Mouse (Mus musculus): Measurements from ENCODE around the gene Tmbim1. TPM values are rescaled to one million over a fixed set of nuclear protein-coding genes. Genes with fewer than 3 reads are reported as not detected.
"Not testable (repeated sequence)": the region's sequence is repeated elsewhere in the genome, so short reads cannot be mapped to it uniquely, and the experiment has no call there.

Tmbim1 gene
- polyA plus RNA-seq, 1 experiment from 2014 or later, result 44.4 TPM

DNA sequence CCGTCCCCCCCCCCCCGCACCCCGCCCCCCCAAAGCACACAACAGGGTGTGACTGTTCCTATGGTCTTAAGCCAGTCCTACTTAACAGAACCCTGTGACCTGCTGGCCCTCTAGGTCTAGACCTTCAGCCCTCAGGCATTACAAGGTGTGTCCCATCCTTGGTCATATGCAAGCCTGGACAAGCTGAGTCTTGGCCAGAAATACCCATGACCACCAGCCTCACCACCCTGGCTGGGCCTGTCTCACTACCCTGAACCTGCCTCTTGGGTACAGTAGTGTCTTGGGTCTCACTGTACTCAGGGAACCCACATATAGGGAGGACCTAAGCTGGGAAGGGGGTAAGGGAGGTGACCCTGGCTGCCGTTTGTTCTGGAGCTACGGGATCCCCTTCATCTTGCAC, 32.6 kb upstream of the Tmbim1 start:
- no peak overlapping the region for H3K27ac ChIP-seq
- H3K4me1 ChIP-seq, result peaks cover 11% of the 10 kb centered on the region
- H3K36me3 ChIP-seq, result no peaks in the 10 kb centered on the region
- no peak overlapping the region for H3K4me3 ChIP-seq
- no peak for ATAC-seq (ENCODE audit: borderline replicate concordance, extremely low read depth, low FRiP score, low TSS enrichment)
- WGBS, result 79% methylated on average over 5 of the region's 5 CpGs
- H3K27me3 ChIP-seq, result no peaks in the 10 kb centered on the region
- H3K4me2 ChIP-seq, result no peak overlapping the region
- no peak overlapping the region for H3K9ac ChIP-seq
- no peaks in the 10 kb centered on the region for H3K9me3 ChIP-seq

DNA sequence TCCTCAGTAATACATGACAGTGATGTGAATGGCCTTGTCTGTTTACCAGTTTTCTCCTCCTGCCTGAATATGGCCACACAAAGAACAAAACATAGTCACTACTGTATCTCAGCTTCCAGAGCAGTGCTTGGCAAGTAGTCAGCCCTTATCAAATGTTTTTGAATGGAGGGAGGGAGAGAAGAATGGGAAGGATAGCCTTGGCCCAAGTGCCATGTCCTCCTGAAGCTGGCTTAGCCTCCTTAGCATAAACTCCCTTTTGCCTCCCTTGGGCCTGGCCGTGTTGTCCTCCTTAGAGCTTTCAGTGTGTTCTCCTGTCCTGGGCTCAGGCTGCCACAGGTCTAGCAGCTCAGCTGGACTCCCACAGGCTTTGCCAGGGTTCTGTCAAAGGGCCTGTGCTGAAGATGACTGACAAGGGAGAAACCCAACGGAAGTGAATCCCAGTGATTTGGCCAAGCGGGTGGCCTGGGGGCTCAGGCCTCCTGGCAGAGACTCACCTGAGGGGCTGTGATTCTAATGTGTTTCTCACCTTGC, 31.9 kb upstream of the Tmbim1 start:
- Histone ChIP-seq H3K4me1 (peaks cover 14% of the 10 kb centered on the region), H3K4me2 (no peak overlapping the region), H3K4me3 (no peak overlapping the region), H3K9me3 (no peaks in the 10 kb centered on the region), H3K9ac (no peak overlapping the region), H3K27ac (no peak overlapping the region), H3K36me3 (no peaks in the 10 kb centered on the region), H3K27me3 (no peaks in the 10 kb centered on the region)
- 70% methylated on average over 3 of the region's 3 CpGs for WGBS
- no peak for ATAC-seq (ENCODE audit: borderline replicate concordance, extremely low read depth, low FRiP score, low TSS enrichment)

DNA sequence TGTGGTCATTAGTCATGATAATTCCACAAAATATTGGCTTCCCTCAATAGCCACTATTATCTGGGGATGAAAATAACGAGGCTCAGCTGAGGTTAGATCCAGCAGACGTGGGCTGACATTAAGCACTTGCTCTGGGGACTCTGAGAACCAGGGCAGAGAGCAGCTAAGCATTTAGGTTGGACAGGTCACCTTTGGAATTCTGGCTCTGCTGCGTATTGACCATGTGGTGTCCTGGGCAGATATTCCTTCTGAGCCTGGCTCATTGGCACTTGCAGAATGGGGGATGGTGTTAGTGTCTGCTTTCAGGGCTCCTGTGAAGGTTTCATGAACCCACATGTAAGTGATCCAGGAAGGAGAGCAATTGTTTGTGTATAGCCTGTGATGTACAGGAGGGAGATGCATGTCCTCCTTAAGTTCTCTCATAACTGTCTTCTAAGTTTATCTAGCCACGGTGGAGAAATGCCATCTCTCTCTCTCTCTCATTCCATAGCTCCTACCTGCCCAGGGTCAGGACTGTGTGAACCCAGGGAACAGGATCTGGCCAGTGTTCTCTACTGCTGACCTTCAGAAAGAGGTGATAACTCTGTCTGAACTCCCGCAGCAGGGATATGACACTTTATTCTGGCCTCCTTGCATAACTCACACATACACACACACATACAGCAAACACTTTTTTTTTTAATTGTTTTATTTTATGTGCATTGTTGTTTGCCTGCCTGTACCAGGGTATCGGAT, 30.2 kb upstream of the Tmbim1 start:
- Histone ChIP-seq H3K9me3 (no peaks in the 10 kb centered on the region), H3K4me2 (no peak overlapping the region), H3K36me3 (no peaks in the 10 kb centered on the region), H3K4me3 (no peak overlapping the region), H3K27ac (no peak overlapping the region), H3K4me1 (peaks cover 31% of the 10 kb centered on the region), H3K9ac (no peak overlapping the region), H3K27me3 (no peaks in the 10 kb centered on the region)
- 75% methylated on average over 6 of the region's 6 CpGs for WGBS
- no peak for ATAC-seq (ENCODE audit: borderline replicate concordance, extremely low read depth, low FRiP score, low TSS enrichment)

DNA sequence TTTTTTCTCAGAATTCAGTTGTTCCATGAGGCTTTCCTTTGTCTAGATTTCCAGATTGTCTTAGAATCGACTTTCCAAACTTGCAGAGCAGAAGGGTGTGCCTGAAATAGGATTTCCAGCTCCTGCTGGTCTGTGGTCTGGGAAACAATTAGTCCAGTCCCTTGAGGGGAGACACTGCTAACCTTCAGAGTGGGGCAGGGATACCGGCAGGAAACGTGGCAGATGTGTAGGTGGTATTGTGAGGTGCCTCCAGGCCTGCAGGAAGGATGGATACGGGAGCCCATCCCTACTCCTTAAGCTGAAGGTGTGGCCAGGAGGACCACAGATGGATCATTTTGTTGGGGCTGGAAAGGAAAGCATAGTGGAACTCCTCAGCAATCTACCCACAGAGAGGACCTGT, 29.6 kb upstream of the Tmbim1 start:
- 61% methylated on average over 4 of the region's 4 CpGs for WGBS
- no peak for ATAC-seq (ENCODE audit: borderline replicate concordance, extremely low read depth, low FRiP score, low TSS enrichment)
- no peak overlapping the region for H3K4me2 ChIP-seq
- no peak overlapping the region for H3K27ac ChIP-seq
- no peak overlapping the region for H3K4me3 ChIP-seq
- H3K9ac ChIP-seq, result no peak overlapping the region
- H3K9me3 ChIP-seq, result no peaks in the 10 kb centered on the region
- no peaks in the 10 kb centered on the region for H3K27me3 ChIP-seq
- peaks cover 34% of the 10 kb centered on the region for H3K4me1 ChIP-seq
- H3K36me3 ChIP-seq, result no peaks in the 10 kb centered on the region

DNA sequence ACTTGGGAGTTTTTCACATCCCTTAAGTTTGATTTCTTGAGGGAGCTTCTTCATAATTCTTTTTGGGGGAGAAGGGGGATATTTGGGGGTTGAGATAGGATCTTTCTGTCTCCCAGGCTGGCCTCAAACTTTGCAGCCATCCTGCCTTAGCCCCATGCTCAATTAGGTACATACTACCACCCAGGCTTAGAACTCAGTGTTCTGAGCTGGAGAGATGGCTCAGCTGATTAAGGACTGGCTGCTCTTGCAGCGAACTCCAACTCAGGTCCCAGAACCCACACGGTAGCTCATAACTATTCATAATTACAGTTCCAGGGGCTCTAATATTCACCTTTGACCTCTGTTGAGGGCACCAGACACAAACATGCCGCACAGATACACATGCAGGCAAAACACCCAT, 29.2 kb upstream of the Tmbim1 start:
- WGBS, result 81% methylated on average over 3 of the region's 3 CpGs
- Histone ChIP-seq H3K4me2 (no peak overlapping the region), H3K9ac (no peak overlapping the region)

DNA sequence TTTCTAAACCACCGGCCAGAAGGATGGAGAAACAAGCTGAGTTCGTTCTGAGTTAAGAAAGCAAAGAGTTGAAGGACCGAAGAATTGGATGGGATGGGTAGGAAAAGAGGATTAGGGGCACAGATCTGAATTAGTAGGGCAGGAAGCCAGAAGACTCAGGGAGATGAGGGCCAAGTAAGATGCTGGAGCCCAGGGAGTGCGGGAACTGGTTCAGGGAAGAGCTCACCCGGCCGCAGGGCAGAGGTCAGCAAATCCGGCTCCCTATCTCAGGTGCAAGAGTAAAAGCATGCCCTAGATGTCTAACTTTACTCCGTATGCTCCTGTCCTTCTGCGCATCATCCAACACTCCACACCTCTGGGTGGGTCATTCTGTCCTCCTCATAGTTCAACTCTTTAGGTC, 27.5 kb upstream of the Tmbim1 start:
- Histone ChIP-seq H3K4me2 (peak overlapping the region; percentile 83), H3K27ac (peak overlapping the region; percentile 89), H3K27me3 (no peaks in the 10 kb centered on the region), H3K9ac (peak overlapping the region; percentile 57), H3K9me3 (no peaks in the 10 kb centered on the region), H3K4me3 (peak overlapping the region; percentile 53), H3K4me1 (peaks cover 38% of the 10 kb centered on the region), H3K36me3 (no peaks in the 10 kb centered on the region)
- ATAC-seq (ENCODE audit: borderline replicate concordance, extremely low read depth, low FRiP score, low TSS enrichment), result no peak
- WGBS, result 2% methylated on average over 9 of the region's 9 CpGs

More for the DNA sequence above, 29.2 kb upstream of the Tmbim1 start:
- no peaks in the 10 kb centered on the region for H3K27me3 ChIP-seq
- no peaks in the 10 kb centered on the region for H3K36me3 ChIP-seq
- H3K9me3 ChIP-seq, result no peaks in the 10 kb centered on the region
- ATAC-seq (ENCODE audit: borderline replicate concordance, extremely low read depth, low FRiP score, low TSS enrichment), result no peak
- H3K4me1 ChIP-seq, result peaks cover 38% of the 10 kb centered on the region
- no peak overlapping the region for H3K27ac ChIP-seq
- H3K4me3 ChIP-seq, result no peak overlapping the region

DNA sequence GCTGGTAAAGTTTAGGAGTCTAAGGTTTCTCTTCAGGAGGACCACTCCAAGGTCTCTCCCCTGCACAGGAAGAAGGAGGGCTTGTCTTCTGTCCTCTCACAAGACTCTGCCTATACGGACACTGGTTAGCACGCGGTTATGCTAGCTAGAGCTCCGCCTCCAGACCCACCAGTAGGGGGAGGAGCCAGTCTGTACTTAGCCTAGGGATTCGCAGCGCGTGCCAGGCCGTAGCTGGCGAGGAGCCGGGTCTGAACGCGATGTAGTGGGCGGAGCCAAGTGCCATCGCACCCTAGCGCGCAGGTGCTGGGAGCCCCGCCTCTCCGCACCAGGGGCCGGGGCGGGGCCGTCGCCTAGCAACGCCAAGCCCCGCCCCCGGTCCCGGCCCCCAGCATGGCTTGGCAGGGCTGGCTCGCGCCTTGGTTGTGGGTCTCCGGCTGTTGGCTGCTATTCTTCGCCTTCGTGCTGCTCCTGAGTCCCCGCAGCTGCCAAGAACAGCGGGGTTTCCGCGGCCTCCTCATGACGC, 26.9 kb upstream of the Tmbim1 start:
- H3K27ac ChIP-seq, result peak overlapping the region; percentile 89
- H3K4me2 ChIP-seq, result peak overlapping the region; percentile 83
- peak overlapping the region; percentile 57 for H3K9ac ChIP-seq
- no peaks in the 10 kb centered on the region for H3K27me3 ChIP-seq
- under 1% methylated on average over 36 of the region's 36 CpGs for WGBS
- ATAC-seq (ENCODE audit: borderline replicate concordance, extremely low read depth, low FRiP score, low TSS enrichment), result peak; percentile 96
- H3K4me1 ChIP-seq, result peaks cover 38% of the 10 kb centered on the region
- no peaks in the 10 kb centered on the region for H3K36me3 ChIP-seq
- peak overlapping the region; percentile 53 for H3K4me3 ChIP-seq
- H3K9me3 ChIP-seq, result no peaks in the 10 kb centered on the region

DNA sequence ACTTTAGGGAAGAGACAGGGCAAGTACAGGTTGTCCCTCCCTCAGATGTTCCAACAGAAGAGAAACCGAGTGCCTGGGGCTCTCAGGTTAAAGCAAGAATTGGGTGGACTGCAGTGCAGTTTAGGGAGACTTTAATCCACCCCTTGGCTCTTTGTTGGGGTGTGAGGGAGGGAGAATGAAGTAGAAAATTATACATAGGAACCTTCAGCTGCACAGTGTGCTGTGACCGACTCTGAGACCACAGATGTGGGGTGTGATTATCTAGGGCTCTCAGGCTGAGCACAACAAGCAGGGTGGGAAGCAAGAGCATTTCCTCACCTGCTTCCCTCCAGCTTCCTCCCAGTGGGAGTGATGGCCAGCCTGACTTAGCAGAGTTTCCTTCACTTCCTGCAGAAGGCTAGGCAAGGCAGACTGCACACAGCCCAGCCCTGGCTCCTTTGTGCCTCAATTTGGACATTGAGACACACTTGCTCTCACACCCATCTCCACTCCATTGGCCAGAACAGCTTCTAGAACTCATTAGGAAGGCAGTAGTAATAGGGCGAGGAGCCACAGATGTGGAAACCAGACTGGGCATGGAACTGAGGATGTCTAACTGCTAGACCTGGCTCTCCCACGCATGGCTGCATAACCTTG, 25.7 kb upstream of the Tmbim1 start:
- no peak for ATAC-seq (ENCODE audit: borderline replicate concordance, extremely low read depth, low FRiP score, low TSS enrichment)
- H3K27me3 ChIP-seq, result no peaks in the 10 kb centered on the region
- H3K9ac ChIP-seq, result no peak overlapping the region
- peaks cover 38% of the 10 kb centered on the region for H3K4me1 ChIP-seq
- H3K4me2 ChIP-seq, result no peak overlapping the region
- H3K27ac ChIP-seq, result peak overlapping the region; percentile 89
- no peaks in the 10 kb centered on the region for H3K9me3 ChIP-seq
- H3K4me3 ChIP-seq, result no peak overlapping the region
- no peaks in the 10 kb centered on the region for H3K36me3 ChIP-seq
- 71% methylated on average over 4 of the region's 4 CpGs for WGBS

DNA sequence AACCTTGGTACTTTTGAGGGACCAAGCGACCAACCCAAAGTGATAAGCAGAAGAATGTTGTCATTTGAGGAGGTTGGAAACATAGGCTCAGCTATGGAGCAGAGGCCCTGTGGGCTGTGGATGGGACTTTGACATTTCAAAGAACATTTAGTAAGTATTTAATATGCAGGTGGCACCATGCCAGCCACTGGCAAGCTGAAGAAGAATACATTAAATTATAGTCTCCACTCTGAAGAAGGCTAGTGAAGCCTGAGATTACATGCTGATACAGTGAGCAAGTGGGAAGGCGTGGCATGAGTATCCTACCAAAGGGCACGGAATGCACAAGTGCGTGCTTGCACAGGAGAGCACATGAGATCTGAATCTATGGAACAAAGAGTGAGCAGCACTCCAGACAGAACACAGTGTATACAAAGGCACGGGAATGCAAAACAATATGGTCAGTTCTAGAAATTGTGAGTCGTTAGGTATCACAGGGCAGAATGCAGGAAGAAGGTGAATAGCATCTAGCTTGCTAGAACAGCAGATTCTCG, 24.5 kb upstream of the Tmbim1 start:
- Histone ChIP-seq H3K36me3 (no peaks in the 10 kb centered on the region), H3K27ac (0 out of 2 replicates have a peak overlapping the region, but pooled peaks have one; percentile 38), H3K9me3 (no peaks in the 10 kb centered on the region), H3K4me1 (peaks cover 38% of the 10 kb centered on the region), H3K27me3 (no peaks in the 10 kb centered on the region), H3K4me2 (no peak overlapping the region), H3K4me3 (no peak overlapping the region), H3K9ac (no peak overlapping the region)
- ATAC-seq (ENCODE audit: borderline replicate concordance, extremely low read depth, low FRiP score, low TSS enrichment), result no peak
- WGBS, result 62% methylated on average over 7 of the region's 7 CpGs

DNA sequence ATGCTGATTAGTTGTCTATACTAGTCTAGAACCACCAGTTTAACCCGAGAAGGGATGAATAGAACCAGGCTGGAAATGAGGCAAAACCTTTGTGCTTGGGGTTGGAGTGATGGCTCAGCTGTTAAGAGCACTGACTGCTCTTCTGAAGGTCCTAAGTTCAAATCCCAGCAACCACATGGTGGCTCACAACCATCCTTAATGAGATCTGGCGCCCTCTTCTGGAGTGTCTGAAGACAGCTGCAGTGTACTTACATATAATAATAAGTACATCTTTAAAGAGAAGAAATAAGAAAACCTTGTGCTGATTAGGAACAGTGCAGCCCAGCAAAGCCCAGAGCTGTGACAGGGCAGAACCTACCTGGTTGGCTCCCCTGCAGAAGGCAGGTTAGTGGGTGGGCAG, 21.5 kb upstream of the Tmbim1 start:
- ATAC-seq (ENCODE audit: borderline replicate concordance, extremely low read depth, low FRiP score, low TSS enrichment); H3K9me3 ChIP-seq; H3K9ac ChIP-seq; H3K36me3 ChIP-seq; H3K27ac ChIP-seq; H3K4me3 ChIP-seq; H3K27me3 ChIP-seq; H3K4me2 ChIP-seq: not testable (repeated sequence)
- peaks cover 20% of the 10 kb centered on the region for H3K4me1 ChIP-seq
- 73% methylated on average over 2 of the region's 2 CpGs for WGBS

DNA sequence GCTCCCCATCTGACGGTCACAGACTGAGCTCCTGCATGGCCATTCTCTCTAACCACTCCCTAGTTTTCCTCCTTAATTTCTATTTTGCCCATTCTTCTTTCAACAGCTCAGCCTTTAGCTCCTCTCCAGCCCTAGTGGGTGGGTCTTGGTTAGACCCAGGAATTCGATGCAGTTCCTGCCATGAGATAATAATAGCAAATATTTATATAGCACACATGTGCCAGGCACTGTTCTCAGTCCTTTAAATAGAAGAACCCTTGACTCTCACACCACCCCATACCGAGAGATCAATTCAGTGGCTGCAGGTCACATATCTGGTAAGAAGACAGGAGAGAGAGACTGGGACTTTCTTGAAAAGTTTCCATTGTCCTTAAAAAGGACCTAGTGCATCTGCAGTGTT, 16.0 kb upstream of the Tmbim1 start:
- Histone ChIP-seq H3K9me3 (no peaks in the 10 kb centered on the region), H3K27ac (peak overlapping the region; percentile 69), H3K36me3 (no peaks in the 10 kb centered on the region), H3K4me3 (no peak overlapping the region), H3K9ac (no peak overlapping the region), H3K4me1 (peaks cover 8% of the 10 kb centered on the region; the same call in 1 of the 2 replicates), H3K4me2 (no peak overlapping the region), H3K27me3 (no peaks in the 10 kb centered on the region)
- WGBS, result 22% methylated on average over 3 of the region's 3 CpGs
- ATAC-seq (ENCODE audit: borderline replicate concordance, extremely low read depth, low FRiP score, low TSS enrichment), result no peak

DNA sequence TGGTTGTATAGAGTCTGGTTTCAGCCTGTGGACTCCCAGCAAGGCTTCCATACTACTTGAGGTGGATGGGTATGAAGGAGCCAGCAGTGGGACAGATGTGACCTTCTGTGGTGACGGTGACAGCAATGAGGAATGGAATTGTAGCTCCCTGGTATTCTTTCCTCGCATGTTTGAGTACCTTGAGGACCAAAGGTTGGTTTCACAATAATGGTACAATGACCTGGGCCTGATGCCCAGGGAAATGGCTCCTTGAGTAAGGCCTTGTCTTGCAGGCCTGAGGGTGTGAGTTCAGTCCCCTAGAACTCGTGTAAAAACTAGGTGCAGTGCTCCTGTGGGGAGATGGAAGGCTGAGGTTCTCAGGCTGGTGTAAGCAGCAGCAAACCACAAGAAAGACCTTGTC, 13.3 kb upstream of the Tmbim1 start:
- H3K9me3 ChIP-seq, result no peaks in the 10 kb centered on the region
- no peak overlapping the region for H3K4me2 ChIP-seq
- WGBS, result 85% methylated on average over 3 of the region's 3 CpGs
- H3K27me3 ChIP-seq, result no peaks in the 10 kb centered on the region
- H3K4me3 ChIP-seq, result no peak overlapping the region
- no peak overlapping the region for H3K27ac ChIP-seq
- H3K4me1 ChIP-seq, result peaks cover 8% of the 10 kb centered on the region; the same call in 1 of the 2 replicates
- H3K36me3 ChIP-seq, result no peaks in the 10 kb centered on the region
- ATAC-seq (ENCODE audit: borderline replicate concordance, extremely low read depth, low FRiP score, low TSS enrichment), result no peak
- no peak overlapping the region for H3K9ac ChIP-seq

Data from lung, embryonic 15.5 days (tissue).